Mouse (Mus musculus) testis, adult 2 months (tissue): ENCODE results near the gene Rtel1.

Experiments used
- CTCF ChIP-seq: fragments of 200-500 bp; IDR thresholded peaks from 2 replicates; pipeline ENCODE4 v1.5.1; 2012; ENCODE audit warnings: low read depth, mild to moderate bottlenecking, inconsistent platforms, low read length, moderate library complexity; ENCODE audit not compliant: control insufficient read depth, insufficient read depth, insufficient replicate concordance
- POLR2A ChIP-seq: fragments of 200-500 bp; IDR thresholded peaks from 2 replicates; pipeline ENCODE4 v1.6.1; 2012; ENCODE audit warnings: low read depth, mild to moderate bottlenecking, inconsistent platforms, low read length, moderate library complexity; ENCODE audit not compliant: control insufficient read depth

DNA sequence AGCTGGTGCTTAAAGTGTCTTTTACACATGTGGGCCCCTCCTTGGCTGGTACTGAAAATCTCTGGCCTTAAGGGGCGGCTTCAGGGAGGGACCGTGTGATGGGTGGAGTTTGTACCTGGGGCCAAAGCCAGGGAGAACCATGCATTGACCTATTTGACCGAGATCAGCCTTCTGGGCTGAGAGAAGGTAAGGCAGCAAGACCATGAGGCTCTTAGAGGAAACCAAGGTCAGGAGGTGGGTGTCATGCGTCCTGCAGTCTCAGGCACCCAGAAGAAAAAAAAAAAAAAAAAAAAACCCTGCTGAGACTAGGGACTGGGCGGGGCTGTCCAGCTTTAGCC is 6.6 kb upstream of the Rtel1 start:
- no peak for TF ChIP-seq POLR2A
- TF ChIP-seq CTCF: no peak
